Mouse (Mus musculus): ENCODE data around the gene Itgb3bp.

- no peak for TF ChIP-seq CTCF (IDR thresholded peaks at IDR 0.05; ENCODE audit: low read depth)
- TF ChIP-seq EP300 (IDR thresholded peaks at IDR 0.05; ENCODE audit: low read depth), result no peak
These were observed 100.9 kb downstream of the Itgb3bp start for GRCm38 (mm10) chr4:99828739-99829093.
